Mouse (Mus musculus) liver, postnatal 0 days (tissue): Measurements from ENCODE around the gene Elk3.

Experiments used
- CTCF ChIP-seq: sonication (generic); IDR thresholded peaks from 2 replicates; pipeline ENCODE4 v1.5.1; 2016; ENCODE audit warnings: antibody characterized with exemption, low read depth
- EP300 ChIP-seq: IDR thresholded peaks from 2 replicates; pipeline ENCODE4 v1.6.1; 2016; ENCODE audit warnings: antibody characterized with exemption, low read depth, mild to moderate bottlenecking

GRCm38 (mm10) chr10:93301831-93302230, 9.1 kb downstream of the Elk3 start:
- TF ChIP-seq CTCF, result no peak
- no peak for TF ChIP-seq EP300
